Mouse (Mus musculus) thymus, postnatal 36 days (tissue): ENCODE measurements at regions not wholly inside any gene's neighbourhood (a gene's known extent, or its start where the extent isn't known, plus 50 kb on each side); places are given as distances from the start of the nearest gene placed in this dataset.

Source experiments
- DNase-seq, 2 experiments: peaks; one replicate each; pipeline ENCODE4 v3.0.0; 2022; ENCODE audit warnings: mixed read lengths in 2 of 2

DNA sequence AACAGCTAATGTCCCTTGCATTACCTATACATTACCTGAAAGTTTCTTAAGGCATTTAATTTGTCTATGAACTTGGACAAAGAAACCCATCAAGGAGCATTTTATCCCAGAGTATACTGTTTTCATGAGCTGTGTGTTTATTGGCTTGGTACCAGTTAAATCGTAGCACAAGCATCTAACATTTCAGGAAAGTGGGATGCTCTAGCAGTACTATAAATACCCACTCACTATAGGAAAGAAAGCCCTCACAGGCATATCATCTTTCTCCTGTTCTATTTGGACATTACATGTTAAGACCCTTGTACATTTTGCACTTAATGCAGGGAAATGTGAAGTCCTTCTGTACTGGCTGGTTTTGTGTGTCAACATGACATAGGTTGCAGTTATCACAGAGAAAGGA is 163.9 kb downstream of the Ptprc start:
- DNase-seq = no peak

DNA sequence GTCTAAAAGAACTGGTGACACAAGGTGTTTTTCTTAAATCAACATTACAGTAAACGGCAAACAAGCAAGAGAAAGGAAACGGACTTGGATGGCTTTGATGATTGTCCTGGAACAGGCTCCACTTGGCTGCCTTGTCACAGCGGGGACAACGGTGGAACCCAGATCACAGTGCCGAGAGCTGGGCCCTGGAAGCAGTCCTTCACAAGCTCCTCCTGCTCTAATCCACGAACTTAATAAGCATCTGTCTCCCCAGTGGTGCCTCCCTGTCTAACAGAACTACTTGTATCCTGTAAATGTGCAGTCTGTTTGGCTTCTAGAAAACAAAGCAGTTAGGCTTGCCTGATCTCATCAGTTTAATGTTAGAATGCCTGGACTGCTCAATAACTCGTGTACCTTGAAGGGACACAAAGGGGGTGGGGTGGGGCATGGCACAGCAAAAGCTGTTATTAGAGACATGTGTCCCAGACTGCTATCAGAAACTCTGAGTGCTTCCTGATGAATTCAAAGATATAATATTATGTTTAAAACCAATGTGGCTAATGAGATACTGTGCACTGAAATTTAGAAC is 164.5 kb downstream of the Ptprc start:
- DNase-seq = no peak

DNA sequence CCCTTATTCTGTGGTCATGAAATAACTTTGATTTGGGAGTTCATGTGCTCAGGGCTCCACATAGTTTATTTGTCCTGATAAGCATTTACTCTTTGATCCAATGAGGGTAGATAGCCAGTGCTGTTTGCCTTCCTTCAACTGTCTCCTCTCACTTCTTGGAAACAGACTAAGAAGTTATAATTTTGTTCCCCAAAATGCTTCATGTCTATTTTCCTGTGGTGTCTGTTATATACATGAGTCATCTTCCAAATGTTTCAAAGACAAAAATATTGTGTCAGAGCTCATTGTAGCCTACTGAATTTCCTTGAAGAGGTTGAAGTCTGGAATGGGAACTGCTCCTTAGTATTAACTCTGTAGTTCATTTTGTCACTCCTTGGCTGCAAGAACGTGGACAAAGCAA is 168.7 kb downstream of the Ptprc start:
- DNase-seq = no peak

DNA sequence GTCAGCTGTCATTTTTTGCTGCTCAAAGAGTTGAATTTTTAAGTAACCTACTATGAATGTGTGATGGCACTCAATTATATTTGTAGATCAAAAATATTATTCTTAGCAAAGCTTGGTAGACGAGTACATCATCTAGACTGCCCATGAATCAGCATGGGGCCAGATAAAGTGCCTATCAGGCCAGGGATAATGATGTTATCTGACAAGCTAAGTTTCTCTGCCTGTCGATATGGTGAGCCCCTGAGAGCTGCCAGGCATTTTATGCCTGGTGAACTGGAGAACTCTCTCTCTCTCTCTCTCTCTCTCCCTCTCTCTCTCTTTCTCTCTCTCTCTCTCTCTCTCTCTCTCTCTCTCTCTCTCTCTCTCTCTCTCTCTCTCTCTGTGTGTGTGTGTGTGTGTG is 171.2 kb downstream of the Ptprc start:
- DNase-seq = no peak

DNA sequence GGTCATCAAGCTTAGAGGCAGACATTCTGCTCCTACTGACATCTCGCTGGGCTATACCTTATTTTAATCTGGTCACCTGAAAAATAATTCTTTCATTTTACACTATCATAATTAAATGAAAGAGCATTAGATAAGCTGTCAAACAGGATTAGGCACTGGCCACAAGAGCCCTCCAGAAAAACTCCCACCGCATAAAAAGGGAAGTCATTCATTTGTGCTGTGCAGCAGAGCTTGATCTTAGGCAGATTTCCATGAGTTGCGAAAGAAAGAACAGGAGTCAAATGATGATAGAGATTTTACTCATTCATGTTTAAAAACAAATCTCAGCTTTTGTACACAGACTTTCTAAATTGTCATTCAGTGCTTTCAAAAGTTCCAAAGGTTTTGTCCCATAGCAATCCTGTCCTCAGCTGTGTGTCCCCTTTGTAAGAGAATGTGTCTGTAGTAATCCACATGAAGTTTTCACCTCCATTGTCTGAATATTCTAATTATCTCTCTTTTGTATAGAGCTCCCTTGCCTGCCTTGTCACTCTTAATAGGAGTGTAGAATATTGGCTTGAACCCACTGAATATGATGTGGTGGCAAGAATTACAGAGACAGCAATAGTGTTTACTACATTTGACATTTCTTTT is 176.1 kb downstream of the Ptprc start:
- no peak for DNase-seq

DNA sequence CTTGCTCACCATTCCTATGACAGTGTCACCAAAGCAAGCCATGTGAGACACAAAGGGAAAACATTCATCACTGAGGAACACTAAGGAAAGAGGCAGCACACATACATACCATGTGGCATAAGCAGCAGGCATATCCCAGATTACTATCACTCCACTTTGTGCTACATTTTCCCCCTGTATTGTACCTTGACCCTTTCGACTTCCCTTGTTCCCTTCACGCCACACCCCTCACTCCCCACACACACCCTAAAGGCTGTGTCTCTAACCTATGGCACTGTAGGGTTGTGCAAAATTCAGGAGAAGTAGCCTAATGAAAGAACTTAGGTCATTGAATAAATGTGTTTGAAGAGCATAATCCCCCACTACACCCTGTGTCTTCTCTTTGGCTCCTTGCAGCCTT is 179.5 kb downstream of the Ptprc start:
- DNase-seq = no peak

DNA sequence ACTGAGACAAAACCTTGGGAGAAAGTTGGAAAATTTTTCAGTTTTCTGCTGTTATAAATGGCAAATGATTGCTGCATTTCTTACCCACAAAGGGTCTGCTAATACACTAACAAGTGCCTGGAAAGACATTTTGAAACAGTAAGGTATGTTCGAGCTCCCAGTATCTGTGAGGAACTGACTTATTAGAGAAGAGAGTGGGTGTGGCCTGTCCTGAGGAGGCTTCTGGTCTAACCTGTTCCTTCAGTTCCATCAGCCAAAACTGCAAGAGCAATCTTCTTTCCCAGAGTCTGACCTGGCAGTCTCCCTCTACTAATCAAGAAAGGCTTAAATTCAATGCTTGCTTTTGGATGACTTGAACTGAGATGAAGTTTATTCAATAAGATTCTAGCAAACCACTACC is 183.6 kb downstream of the Ptprc start:
- no peak for DNase-seq

DNA sequence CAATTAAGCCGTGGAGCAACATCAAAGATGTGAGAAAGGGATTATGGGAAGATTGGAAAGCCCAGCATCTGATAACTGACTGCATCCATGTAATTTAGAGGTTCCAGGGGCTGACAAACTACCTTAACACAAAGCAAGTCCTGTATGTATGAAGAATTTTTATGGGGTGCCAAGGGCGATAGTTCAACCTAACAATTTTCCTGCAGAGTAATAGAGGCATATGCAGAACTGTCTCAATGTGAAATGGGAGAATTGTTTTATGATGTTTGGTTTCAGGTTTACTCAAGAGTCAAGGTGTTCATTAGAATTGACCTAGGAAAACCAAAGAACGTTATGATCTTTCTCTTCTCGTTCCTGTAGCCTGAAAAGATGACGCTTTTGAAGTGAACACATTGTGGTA is 184.1 kb downstream of the Ptprc start:
- DNase-seq = no peak

DNA sequence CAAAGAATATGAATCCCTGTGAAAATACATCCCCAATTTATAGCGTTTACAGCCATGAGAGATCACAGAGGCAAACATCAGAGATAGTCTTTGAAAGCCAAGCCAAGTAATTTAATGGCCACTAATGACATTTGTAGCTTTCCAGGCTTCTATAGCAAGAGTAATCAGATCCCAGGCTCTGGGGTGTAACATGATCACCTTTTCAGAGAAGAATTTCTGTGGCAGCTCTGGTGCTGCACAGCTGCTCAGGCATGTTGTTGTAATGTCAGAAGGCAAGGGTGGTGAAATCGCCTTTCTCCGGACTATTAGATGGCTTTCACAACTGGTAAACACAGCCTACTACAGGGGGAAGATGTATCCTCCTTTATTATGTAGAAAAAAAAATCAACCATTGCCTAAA is 202.1 kb downstream of the Ptprc start:
- no peak for DNase-seq

DNA sequence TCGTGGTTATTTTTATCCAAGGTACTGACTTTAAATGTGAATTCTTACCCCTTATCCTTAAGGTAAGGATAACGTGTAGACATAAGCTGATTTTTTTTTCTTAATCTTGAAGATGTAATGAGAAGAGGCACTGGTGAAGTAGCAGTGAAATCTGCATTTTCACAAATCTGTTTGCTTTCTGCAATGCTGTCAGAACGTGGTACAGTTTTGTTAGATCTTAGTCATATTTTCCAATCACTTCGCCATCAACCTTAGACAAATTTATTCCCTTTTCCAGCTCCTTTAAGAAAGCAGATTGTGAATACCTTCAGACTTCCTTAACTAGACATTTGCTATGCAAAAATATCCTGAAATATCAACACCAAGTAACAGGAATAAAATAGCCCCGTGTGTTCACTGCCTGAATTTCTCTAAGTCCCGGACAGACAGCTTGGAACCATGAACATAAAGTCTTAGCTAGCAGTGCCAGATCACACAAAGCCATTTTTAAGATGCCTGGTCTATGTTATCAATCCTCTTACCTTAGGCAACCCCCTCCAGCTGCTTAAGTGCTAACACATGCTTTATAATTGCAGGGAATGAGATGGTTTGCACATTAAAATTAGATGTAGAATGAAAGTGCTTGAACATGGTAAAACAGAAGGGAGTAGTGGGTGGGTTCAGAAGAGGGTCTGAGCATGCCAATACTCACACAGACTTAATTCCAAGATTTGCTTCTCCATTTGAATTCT is 202.7 kb downstream of the Ptprc start:
- no peak for DNase-seq

DNA sequence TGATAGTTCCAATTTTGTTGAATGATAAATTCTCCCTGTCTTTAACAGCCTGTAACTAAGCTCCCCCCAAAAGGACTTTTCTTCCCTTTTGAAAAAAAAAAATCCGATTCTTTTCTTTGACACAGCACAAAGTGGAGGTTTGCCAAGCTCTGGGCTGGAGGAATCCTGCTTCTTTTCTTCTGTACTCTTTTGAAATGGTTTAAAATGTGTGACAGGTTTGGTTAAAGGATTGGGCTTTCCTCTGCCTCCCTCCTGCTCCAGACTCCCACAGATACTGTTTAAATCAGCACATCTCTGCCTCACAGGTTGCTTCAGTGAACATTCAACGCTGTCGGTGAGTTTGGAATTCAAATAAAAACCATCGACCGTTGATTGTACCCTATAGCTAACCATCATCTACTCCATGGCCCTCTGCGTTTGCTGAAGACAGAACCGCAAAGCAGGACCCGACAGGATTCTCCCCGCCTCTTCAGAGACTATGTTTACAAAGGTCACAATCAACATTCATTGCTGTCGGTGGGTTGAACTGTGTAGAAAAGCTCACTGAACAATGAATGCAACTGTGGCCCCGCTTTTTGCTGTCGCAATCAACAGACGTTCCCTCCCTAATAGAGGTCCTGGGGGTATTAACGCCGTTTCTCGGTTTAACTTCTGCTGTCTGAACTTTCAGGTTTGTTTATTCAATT is 209.2 kb downstream of the Ptprc start:
- DNase-seq = no peak

DNA sequence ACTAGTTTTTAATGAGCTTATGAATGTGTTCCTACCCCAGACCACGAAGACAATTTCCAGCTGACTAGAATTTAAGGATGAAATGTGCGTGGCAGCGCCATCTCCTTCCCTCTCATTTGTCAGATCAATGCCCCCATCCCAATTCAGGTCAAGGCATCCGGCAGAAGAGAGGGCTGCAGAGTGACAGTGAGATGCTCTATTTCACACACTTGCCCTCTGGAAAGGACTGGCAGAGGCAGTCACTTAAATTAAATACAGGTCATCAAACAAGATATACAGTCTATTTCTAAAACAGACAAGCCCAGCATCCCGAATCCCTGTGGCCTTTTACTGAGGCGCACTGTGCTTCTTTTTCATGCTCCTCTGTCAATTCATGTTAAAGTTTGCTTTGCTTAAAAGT is 211.9 kb downstream of the Ptprc start:
- DNase-seq = no peak

DNA sequence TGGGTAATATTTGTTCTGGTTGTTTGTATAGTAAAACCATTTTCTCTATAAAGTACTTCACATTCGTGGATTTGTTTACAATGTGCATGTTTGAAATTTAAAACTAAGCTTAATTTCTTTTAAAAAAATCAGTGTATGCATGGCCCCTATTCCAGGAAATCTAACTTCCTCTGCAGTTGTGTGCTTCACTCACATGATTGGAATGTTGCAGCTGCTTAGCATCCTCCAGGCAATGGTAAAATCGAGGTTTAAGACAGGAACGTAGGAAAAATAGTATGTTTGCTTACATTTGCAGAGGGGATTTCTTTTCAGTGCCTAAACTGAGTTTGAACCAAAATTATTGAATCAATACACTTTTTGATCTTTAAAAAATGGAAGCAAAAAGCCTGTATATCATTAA is 217.5 kb downstream of the Ptprc start:
- DNase-seq = no peak

DNA sequence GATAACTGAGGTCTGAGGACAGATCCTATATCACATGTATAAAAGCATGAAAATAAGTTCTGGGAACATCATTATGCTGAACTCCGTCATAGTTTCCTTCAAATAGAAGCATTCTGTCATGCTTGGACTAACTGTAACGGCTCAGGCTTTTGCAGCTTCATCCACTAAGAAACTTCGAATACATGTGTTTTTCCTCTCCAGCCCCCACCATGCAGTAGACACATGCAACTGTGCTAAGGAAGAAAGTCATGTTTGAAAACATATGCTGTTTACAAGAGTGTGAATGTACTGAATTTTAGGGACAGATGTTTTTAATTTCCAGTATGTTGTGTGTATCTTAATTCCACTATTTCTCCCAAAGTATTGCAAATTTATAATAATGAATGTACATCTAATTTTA is 219.5 kb downstream of the Ptprc start:
- DNase-seq = no peak

DNA sequence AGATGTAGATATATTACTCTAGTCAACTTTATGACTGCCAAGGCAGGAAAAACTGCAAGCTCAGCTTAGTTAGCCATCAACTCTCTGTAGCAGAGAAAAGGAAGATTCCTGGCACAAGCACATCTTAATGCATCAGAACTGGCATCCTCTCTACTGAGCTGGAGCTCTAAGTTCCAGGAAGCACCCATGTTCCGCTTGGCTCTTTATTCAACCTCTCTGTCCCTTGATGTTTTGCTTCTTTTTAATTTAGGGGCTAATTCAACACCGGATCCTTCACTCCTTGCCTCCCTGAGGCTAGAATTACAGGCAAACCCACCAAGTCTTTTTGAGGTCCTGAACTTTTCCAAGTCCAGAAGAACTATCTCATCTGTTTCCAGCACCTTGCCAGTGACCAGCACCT is 220.4 kb downstream of the Ptprc start:
- no peak for DNase-seq

DNA sequence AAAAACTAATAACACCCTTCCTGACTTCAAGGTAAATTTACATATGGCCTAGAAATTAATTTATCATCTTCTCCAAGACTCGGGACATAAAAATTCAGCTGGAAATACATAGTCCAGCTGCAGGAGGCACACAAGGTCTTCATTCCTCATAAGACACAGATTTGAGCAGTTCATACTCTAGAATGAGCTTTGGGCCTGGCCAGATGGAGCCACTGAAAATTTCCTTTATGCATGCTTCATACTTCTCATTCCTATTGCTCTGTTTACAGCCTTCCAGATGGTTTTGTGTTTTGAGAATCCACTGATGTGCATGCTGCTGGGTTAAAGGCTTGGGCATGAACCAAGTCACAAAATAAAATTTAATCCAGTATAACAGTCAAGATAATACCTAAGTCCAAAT is 222.1 kb downstream of the Ptprc start:
- no peak for DNase-seq

DNA sequence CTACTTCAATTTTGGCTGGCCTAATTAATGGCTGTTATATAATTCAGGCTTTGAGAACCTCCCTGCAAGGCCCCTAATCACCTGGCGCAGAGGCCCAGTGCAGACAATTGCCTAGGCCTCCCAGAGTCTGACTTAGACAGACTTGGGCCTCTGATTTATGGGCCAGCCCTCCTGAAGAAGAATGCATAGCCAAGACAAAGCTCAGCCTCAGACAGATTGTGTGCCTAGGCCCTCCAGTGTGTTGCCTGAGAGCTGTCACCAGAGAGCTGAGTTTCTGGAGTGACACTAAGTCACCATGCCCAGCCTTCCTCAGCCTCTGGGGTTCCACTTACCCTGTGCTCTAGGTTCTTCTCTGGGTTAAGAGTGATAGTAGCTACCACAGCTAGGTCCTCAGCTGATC is 222.7 kb downstream of the Ptprc start:
- no peak for DNase-seq

DNA sequence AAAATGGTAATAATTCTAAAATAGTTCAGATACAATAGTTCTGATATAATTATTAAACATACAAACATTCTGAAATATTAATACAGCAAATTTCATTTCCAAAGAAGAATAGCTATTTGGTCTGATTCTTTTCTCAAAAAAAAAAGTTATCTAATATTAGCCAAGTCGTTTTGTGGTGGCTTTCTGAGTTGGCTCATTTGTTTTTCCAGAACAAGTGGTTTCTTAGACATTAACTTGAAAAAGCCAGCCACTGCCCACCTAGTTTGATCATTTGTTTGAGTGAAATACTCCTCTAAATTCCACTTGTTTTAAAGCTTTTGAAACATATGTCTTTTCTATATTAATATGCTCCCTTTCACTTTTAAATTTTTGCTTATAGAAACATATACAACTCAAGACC is 227.6 kb downstream of the Ptprc start:
- DNase-seq = no peak

DNA sequence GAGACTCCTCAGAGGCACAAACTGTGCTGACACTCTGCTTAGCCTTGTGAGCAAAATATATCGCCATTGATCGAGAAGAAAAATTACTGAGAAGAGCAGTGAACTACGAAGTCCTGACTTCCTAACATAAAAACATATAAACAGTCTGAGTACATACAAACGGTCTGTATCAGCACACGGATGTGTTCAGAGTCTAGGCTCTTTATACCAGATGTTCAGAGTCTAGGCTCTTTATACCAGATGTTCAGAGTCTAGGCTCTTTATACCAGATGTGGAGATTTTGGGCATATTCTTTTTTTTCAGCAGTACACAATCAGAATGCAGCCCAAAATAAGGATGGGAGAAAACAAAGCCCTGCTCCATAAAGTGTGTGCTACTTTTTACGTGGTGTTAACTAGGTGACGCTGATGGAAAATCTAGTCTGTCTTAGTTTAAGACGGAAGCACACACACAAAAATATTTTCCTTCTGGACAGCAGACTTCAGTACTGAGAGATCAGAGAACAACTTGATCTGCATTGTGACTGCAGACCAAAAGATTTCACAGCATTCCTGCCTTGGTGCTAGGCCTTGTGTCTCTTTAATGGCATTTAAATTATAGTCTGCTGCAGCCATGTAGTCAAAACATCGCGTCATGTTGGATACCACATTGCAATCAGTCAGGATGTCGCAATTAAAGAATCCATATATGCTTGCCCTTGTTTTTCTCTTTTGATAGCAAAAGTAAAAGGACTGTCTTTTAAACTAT is 233.6 kb downstream of the Ptprc start:
- no peak for DNase-seq

DNA sequence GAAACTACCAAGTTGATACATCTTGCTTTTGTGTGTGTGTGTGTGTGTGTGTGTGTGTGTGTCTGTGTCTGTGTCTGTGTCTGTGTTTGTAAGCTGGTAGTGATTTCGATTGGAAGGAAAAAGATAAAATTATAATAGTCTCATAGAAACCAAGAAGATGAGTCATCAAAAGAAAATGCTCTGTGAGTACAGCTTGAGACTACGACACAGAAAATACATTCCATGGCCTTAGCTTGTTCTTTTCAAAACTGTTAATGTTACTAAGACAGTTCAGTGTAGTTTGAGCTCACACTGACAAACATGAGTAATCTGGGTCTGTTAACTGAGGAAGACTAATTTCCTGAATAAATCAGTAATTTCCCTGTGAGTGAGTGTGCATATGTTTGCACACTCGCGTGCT is 239.8 kb downstream of the Ptprc start:
- no peak for DNase-seq

DNA sequence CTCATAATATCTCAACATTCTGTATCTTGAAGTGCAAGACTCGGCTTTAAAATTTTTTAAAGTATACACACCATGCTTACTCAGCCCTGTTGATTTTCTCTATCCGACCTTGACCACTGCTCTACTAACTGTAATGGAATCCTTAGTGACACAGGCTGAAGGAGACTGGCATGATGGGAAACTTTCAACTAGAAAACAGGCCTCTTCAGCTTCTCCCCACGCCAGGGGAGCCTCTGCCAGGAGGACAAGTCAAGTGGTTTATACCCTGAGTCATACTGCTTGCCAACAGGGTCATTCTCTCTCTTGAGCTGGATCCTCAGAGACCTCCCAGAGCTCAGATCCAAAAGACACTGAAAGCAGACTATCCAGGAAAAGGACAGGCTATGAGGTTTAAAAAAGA is 245.7 kb downstream of the Ptprc start:
- no peak for DNase-seq

DNA sequence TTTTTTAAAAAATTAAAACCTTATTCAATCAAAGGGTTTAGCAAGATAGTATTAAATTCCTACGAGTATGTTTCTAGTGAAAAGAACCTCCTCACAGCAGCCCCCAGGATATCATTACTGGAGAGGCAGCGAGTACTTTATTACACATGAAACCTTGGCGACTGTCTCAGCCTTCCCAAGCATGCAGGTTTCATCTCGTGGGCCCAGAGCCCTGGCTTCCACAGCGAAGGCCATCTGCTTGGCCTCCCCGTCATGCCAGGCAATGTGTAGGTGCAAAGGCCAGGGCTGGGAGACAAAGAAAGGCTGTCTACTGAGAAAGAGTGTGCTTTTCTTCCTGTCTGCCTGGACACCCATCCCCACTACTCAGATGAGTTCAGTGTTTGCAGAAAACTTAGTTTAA is 247.0 kb downstream of the Ptprc start:
- DNase-seq = no peak

DNA sequence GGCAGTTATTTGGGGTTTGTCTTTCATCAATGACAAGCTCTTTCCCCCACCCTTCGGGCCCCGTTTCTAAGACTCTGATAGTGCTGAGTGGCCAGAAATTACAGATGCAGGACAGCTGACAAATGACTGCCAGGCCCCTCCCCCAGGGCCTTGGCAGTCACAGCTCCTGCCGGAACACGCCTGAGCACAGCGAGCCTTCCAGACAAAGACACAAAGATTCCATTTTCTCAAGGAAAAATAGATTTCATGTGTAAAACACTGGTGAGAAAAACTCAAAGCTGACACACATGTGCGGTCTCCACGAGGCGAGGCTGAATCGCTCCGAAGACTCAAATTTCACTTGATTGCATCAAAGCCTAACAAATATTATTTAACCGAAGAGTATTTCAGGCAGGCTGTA is 247.6 kb downstream of the Ptprc start:
- DNase-seq = no peak
